ENCODE assay signal across 7 mouse cellular contexts in the genomic region with DNA sequence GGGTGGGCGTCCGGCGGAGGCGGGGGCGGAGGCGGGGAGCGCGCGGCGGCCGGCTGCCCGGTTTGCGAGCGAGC. TPM values are rescaled to one million over a fixed set of nuclear protein-coding genes. Genes with fewer than 3 reads are reported as not detected.
A peak's percentile ranks its signal among the peaks of the same experiment; 100 is the strongest.
DNase-seq lines count a peak whose midpoint lies in the region; ATAC-seq and TF ChIP-seq lines count a peak whose summit lies in the region.

A gene (plus strand): TSS at position 41 of the 74 bp plus-strand sequence.

- ATAC-seq in CD4-positive, CD25-positive, alpha-beta regulatory T cell, adult 4 months, result no peak
- ATAC-seq in hindbrain, embryonic 16.5 days, result no peak

- peak within 1 kb of the TSS; percentile 79 for H3K4me2 ChIP-seq in hindbrain, embryonic 16.5 days (ENCODE audit: low read length)

- no peak for DNase-seq in ES-E14 (ENCODE audit: low read depth, low spot score)
- no peak for DNase-seq in gastrocnemius, adult 18-20 months (ENCODE audit: low spot score)
- no peak for DNase-seq in cerebellum, postnatal 10 days
- DNase-seq in adipocyte (ENCODE audit: low spot score), result no peak

- H3K27ac ChIP-seq in ES-E14 (ENCODE audit: insufficient read depth, low read depth, low read length, poor library complexity, severe bottlenecking) (peak within 1 kb of the TSS; percentile 72), macrophage (peak within 1 kb of the TSS; percentile 73)
- peak within 1 kb of the TSS; percentile 98 for H3K27ac ChIP-seq in hindbrain, embryonic 16.5 days (ENCODE audit: low read depth, low read length)

- H3K9ac ChIP-seq in ES-E14 (ENCODE audit: insufficient read depth, low read depth, low read length, poor library complexity, severe bottlenecking), result peak within 1 kb of the TSS; percentile 88
- peak within 1 kb of the TSS; percentile 96 for H3K9ac ChIP-seq in hindbrain, embryonic 16.5 days (ENCODE audit: low read depth, low read length)

- H3K9me3 ChIP-seq in ES-E14 (ENCODE audit: control insufficient read depth, insufficient read depth, low read depth, low read length), result no peaks in the 10 kb centered on the region
- H3K9me3 ChIP-seq in hindbrain, embryonic 16.5 days (ENCODE audit: control insufficient read depth, low read length), result no peaks in the 10 kb centered on the region

- peaks cover 2 to 6% of the 10 kb centered on the region in 2 experiments; a peak in 2 of 4 replicates for H3K4me1 ChIP-seq in ES-E14 (ENCODE audit: control insufficient read depth in 2 of 2, insufficient read depth in 2 of 2, low read length in 2 of 2, poor library complexity in 1 of 2)
- peaks cover 20% of the 10 kb centered on the region for H3K4me1 ChIP-seq in hindbrain, embryonic 16.5 days (ENCODE audit: control insufficient read depth, insufficient read depth, low read depth, low read length)

- H3K79me2 ChIP-seq in macrophage (ENCODE audit: inconsistent target), result peaks cover 42% of the 10 kb centered on the region

- no CpG with 5 or more reads among the region's 14 CpGs for WGBS in hindbrain, embryonic 16.5 days
- WGBS in macrophage (ENCODE audit: missing documents), result no CpG with 5 or more reads among the region's 14 CpGs

- in situ Hi-C loops in ES-E14 (cut with MboI; ENCODE audit: low sequenced_read_pairs in 2 of 2, unreplicated experiment in 2 of 2), result no loop called here

- H3K4me3 ChIP-seq in ES-E14 (ENCODE audit: insufficient read depth in 1 of 2, low read depth in 1 of 2, low read length in 2 of 2, poor library complexity in 1 of 2, severe bottlenecking in 1 of 2) (peak within 1 kb of the TSS; percentile 94 to 96), macrophage (ENCODE audit: inconsistent target) (peak within 1 kb of the TSS; percentile 64)
- peak within 1 kb of the TSS; percentile 69 for H3K4me3 ChIP-seq in hindbrain, embryonic 16.5 days (ENCODE audit: low read length)

- no peaks in the 10 kb centered on the region for H3K27me3 ChIP-seq in hindbrain, embryonic 16.5 days (replicated peaks; ENCODE audit: control insufficient read depth, insufficient read depth, low read length)

- H3K36me3 ChIP-seq in ES-E14 (ENCODE audit: control insufficient read depth, insufficient read depth, low read length, poor library complexity, severe bottlenecking) (no peaks in the 10 kb centered on the region), macrophage (ENCODE audit: inconsistent target) (no peaks in the 10 kb centered on the region)
- no peaks in the 10 kb centered on the region for H3K36me3 ChIP-seq in hindbrain, embryonic 16.5 days (ENCODE audit: control insufficient read depth, insufficient read depth, low read length)

TF ChIP-seq in ES-E14, 5 proteins besides CTCF, POLR2A, EP300 and RAD21:
- TF ChIP-seq ZNF384 (IDR thresholded peaks at IDR 0.05; ENCODE audit: low read depth, low read length) (no peak), CHD2 (IDR thresholded peaks at IDR 0.05; ENCODE audit: low read depth, low read length) (no peak), ZC3H11A (IDR thresholded peaks at IDR 0.05; ENCODE audit: borderline replicate concordance, low read depth, low read length) (no peak), MAFK (IDR thresholded peaks at IDR 0.05; ENCODE audit: insufficient read depth, low read depth, low read length) (no peak), HCFC1 (IDR thresholded peaks at IDR 0.05; ENCODE audit: borderline replicate concordance, insufficient read depth, low read length) (no peak)
TF ChIP-seq in ES-E14: peak in this region for 0.

RNA-seq across cellular contexts. Expression of the gene that starts here (rescaled TPM):
- polyA plus RNA-seq in CD4-positive, CD25-positive, alpha-beta regulatory T cell, adult 4 months (2017; shearing (Covaris generic)), result 10 to 100 TPM; 19.3 to 37.7 TPM
- total RNA-seq in ES-E14 (2012; rRNA removed), result 17.8 and 18.1 TPM in 2 replicates
- 10 to 100 TPM; 11.9 to 14.9 TPM for total RNA-seq in gastrocnemius, adult 18-20 months (2021)
- polyA plus RNA-seq in hindbrain, embryonic 16.5 days (2015; fragmentation: Nextera tagmentation; extraction: Ambion mirVana), result 104 and 105 TPM in 2 replicates
- total RNA-seq in macrophage (2018; cell fraction: chromatin; rRNA removed), result 100 to 1,000 TPM; 111 to 223 (median 174) TPM
- total RNA-seq in macrophage (2018; cell fraction: cytosol; rRNA removed), result 10 to 100 TPM; 39.0 to 96.9 (median 65.1) TPM
- 100 to 1,000 TPM in 25 of 26 experiments, 10 to 100 TPM in 1; 94.4 to 285 (median 144) TPM for total RNA-seq in macrophage (2018; cell fraction: nucleus; rRNA removed)
- polyA plus RNA-seq in macrophage (2018), result 52.0 to 78.9 TPM (median 60.5 TPM) in 3 replicates
